Mouse (Mus musculus) lung, postnatal 10 days (tissue): Measurements from ENCODE around the gene Il6ra.

Experiments
- DNase-seq: peaks from one replicate; pipeline ENCODE4 v3.0.0; 2021

Il6ra gene

DNA sequence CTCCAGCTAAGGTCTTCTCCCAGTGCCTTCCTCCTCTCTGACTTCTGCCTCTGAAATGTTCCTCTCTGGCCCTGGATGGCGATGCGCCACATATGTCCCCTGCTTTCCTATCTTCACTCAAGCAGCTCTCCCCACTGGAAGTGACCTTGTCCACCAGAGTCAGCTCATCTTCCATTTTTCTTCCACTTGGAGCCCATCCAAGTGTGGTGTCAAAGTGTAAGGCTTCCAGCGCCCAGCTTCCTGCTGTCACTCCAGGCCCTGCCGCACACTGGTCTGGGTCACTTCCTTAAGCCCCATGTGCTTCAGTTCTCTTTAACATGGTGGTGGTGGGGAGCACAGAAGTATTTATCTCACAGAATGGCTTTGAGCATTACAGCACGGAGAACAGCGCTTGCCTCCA is 65.4 kb downstream of the Il6ra start:
- peak; percentile 79 for DNase-seq

- no peak for DNase-seq
These were observed 65.9 kb downstream of the Il6ra start for GRCm38 (mm10) chr3:89847126-89847525.

GRCm38 (mm10) chr3:89845814-89846213 is 67.2 kb downstream of the Il6ra start:
- DNase-seq = no peak

DNA sequence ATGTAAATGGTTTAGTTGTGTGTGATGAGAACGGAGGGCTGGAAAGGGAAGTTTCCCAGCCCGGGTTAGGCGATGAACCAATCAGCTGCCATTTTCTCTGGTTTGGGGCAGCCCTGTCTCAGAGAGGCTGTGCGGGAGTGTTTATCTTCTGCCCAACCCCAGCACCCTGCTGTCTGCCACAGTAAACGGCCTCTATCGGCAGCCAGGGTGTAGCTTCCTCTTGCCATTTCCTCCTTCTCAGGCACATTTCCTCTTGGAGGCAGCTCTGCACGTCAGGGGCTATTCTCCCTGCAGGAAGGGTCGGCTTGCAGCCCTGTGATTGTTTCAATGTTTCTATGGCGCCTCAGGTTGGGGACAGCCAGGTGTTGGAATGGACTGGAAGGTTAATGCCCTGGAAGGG is 69.8 kb downstream of the Il6ra start:
- DNase-seq = peak; percentile 79

- peak; percentile 75 for DNase-seq
These were observed 70.7 kb downstream of the Il6ra start for GRCm38 (mm10) chr3:89842258-89842657.

DNA sequence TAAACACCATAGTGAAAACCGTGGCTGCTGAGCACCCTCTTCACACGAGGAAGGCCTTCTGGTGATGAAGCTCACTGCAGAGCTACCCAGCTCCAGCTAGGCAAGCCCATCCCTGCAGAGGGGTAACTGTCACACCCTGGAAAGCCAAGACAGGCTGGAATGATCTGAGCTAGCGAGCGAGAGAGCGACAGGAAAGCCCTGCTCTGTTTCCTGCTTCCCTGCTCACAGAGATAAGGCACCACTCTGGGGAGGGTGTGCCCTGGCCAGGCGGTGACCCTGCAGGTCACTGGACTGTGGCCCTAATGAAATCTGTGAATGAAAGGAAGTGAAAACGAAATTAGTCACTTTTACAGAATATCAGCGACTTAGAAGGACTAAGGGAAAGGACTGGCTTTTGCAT is 77.6 kb downstream of the Il6ra start:
- DNase-seq = peak; percentile 75

DNA sequence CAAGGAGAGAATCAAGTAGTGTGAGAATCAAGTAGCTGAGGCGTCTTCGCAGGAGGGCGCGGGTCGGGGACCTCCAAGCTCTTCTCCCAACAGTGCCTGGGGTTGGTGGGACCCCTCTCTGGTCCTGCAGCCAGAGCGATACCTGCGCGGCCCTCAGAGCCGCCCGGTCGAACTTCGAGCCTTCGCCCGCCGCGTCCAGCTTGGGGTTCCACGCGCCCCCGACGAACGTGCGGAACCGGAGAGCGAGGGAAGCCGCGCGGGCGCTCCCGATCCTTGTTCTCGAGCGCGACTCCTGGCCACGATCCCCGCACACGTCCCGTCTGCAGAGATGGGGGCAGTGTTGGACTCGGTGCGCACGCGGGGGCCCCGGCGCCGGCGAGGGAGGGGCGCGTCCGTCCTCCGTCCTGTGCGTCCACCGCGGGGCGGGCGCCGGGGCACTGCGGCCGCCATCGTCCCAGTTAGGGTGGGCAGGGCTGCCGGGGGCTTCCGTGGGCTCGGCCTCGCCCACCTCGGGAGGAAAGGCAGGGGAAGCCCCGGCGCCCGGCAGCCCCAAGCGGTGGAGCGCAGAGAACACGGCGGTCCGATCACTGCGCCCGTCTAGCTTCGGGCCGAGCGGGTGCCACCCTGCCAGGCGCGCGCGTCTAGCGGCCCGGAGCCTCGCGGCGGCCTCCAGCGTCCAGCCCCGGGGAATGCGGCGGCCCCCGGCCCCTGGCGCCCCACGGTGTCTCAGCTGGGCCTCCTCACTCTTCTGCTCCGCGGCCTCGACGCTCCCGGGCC is 82.0 kb downstream of the Il6ra start, which contains the start of gene She:
TSS of gene She (plus strand) at position 556 of the 777 bp plus-strand sequence.
- DNase-seq = peak; percentile 70

GRCm38 (mm10) chr3:89826295-89826694 is 86.7 kb downstream of the Il6ra start:
- DNase-seq = no peak

DNA sequence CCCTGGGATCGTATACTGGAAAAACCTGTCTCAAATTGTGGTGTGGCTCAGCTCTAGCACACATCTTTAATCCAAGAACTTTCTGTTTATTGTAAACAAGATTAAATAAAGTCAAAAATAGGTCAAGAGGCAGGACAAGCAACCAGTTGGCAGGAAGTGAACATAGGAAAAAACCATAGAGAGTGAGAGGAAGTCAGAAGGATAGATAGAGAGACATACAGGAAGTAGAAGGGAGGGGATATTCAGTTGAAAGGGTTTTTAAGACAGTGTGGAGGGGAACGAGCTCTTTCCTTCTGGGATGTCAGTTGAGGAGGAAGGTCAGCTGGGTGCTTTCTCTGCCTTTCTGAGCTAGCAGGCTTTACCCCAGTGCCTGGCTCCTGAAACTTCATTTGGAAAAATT is 89.4 kb downstream of the Il6ra start:
- DNase-seq = no peak

DNA sequence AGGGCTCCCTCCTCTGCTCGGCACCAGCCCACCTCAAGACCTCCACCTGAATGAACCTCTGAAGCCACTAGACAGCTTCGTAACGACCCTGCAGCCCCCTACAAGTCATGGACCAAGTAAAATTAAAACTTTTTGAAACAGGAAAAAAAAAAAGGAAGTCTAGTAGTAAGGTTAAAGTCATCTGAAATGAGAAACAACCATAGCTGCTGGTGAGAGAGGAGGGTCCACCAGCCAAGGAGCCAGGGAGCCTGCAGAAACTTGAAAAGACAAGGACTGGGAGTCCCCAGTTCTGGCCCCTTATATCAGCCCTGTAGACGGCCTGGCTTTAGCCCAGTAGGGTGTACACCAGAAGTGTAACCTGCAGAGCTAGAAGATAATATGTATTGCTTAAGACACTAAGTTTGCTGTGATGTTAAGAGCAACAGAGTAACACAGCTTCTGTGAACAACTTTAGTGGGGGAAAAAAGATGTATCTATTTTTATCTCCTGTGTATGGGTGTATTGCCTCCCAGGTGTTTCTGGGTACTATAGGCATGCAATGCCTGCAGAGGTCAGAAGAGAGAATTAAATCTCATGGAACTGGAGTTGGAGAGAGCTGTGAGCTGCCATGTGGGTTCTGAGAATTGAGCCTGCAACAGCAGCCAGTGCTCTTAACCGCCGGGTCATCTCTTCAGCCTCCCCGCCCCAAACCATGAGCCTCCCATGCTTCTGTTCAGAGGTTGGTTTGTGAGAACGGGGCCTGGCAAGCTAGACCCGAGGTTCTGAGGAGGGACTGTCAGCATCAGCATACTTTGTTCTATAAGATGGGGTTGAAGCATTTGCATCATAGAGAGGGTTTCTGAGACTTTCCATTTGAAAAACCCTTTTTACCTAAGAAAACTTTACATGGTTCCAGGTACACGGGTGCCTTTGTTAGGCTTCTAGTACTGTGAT is 91.2 kb downstream of the Il6ra start:
- DNase-seq = no peak

- DNase-seq = no peak
These were observed 91.9 kb downstream of the Il6ra start for GRCm38 (mm10) chr3:89821096-89821513.

DNA sequence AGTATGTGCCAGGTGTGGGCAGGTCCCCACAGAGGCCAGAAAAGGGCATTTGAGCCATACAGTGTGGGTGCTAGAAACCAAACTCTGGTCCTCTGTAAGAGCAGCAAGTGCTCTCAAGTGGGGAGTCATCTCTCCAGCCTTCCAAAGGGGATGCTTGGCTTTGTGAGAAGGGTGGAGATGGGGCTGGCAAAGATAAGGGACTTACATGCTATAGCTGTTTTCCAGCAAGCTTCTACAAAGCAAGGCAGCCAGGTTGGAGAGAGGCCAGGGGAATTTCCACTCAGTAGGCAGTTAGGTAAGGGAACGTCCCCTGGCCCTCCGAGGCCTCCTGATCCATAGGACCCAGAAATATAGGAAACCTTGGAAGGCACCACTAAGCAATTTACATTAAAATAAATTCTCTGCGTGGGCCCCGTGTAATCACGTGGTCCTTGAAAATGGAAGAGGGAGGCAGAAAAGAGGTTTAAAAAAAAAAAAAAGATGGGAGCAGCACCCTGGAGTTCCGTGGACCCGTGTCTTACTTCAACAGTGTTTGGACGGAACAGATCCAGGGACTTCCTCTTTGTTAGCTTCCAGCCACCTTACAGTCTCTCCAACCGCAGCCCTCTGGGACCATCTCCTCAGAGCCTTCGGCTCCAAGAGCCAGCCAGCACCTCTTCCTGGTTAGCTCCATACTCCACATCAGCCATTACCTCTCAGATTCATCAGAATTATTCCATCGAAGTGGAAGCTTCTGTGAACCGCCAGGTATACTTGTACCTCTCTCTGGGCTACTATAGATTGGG is 92.5 kb downstream of the Il6ra start:
- DNase-seq = no peak

DNA sequence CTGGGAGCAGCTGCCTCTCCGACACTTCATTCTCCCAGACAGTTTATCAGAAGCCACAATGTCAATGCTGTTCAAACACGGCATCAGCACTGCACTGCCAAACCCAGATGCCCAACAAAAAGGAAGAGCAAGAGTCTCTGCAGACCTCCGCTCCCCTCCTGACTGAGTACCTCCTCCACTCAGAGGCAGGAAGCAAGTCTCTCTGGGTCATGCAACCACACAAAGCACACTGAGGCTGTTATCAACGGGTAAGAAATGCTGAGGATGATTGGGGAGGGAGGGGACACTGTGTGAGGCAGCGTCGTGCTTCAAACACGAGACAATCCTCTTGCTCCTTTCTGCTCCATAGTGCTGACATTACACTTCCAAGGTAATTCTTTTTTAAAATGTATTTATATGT is 93.1 kb downstream of the Il6ra start:
- no peak for DNase-seq

DNA sequence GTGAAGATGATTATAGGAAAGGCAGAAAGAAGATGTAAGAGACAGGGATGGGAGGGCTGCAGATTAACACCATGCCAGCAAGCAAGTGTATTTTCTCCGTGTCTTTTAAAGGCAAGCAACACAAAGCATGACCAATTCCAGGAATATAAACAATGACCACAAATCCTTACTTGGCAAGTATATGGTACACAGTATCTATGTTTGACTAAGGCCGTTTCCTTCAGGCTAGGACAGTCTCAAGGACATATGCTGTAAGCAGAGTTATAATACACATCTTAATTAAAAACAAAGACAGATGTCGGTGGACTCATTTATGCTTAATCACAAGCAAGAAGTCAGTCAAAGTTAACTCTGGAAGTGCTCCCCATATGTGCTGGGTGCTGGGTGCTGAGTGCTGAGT is 94.4 kb downstream of the Il6ra start:
- no peak for DNase-seq

DNA sequence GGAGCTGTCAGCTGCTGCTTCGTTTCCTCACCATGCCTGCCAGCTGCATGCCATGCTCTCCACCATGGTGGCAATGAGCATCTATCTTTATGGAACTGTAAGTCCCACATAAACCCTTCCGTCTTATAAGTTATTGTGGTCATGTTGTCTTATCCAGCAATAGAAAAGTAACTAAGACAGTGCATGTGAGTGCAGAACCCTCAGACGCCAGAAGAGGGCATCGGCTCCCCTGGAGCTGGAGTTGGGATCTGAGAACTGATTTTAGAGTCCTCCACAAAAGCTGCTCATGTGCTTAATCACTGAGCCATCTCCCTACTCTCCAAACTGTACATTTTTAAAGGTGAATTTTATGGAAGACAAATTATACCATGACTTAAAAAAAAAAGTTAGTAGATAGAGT is 95.9 kb downstream of the Il6ra start:
- DNase-seq = peak; percentile 69
